Mouse (Mus musculus) mammary gland, adult 2 months (tissue): ENCODE measurements around the gene Wdr26. TPM values are rescaled to one million over a fixed set of nuclear protein-coding genes. Genes with fewer than 3 reads are reported as not detected.

Experiments used
- polyA plus RNA-seq: library from polyadenylated mRNA; depleted of rRNA; stranded (reverse); fragments of >200 nt; gene quantifications from 2 replicates; pipeline ENCODE4 v1.2.3, GENCODE M21; 2012; ENCODE audit warnings: low replicate concordance; rRNA removed

The Wdr26 gene
- 41.7 and 47.0 TPM in 2 replicates for polyA plus RNA-seq

GRCm38 (mm10) chr1:181211920-181212633 is at the start of gene Wdr26:
Wdr26 (minus strand) TSS chr1:181212001.

GRCm38 (mm10) chr1:181143950-181144836 is 67.6 kb downstream of the Wdr26 start, which contains the start of the genes Nvl and Cnih4:
Nvl (minus strand) TSS chr1:181144204.
Cnih4 (plus strand) TSS chr1:181144693.

Other genes starting within 250 kb of the Wdr26 start
- 51.4 and 74.5 TPM in 2 replicates for gene Ephx1, start 191.1 kb downstream of the Wdr26 start, polyA plus RNA-seq
- not detected in 2 replicates for gene 9130409I23Rik, start 160.8 kb downstream of the Wdr26 start, polyA plus RNA-seq
- 7.3 and 17.4 TPM in 2 replicates for gene Nvl, start 67.8 kb downstream of the Wdr26 start, polyA plus RNA-seq
- 8.2 and 24.0 TPM in 2 replicates for gene Cnih4, start 67.3 kb downstream of the Wdr26 start, polyA plus RNA-seq
- 0.06 and 0.13 TPM in 2 replicates for gene Cnih3, start 140.6 kb upstream of the Wdr26 start, polyA plus RNA-seq